8 mouse cellular contexts compared by ENCODE assay signal in genomic region chr5:97111207-97111910, GRCm38 (mm10). TPM values are rescaled to one million over a fixed set of nuclear protein-coding genes. Genes with fewer than 3 reads are reported as not detected.
DNase-seq lines count a peak whose midpoint lies in the region; ATAC-seq lines count a peak whose summit lies in the region.

TSS of gene Paqr3 (minus strand) at chr5:97111596.

- DNase-seq in adrenal gland, adult (ENCODE audit: inconsistent age in 2 of 2, low spot score in 1 of 2) = peak; percentile 98 to 99
- DNase-seq in embryo, embryonic 10.5 days (ENCODE audit: low spot score) = peak; percentile 95
- peak; percentile 96 for DNase-seq in gastrocnemius, postnatal 25 days
- peak; percentile 98 for DNase-seq in intestine, embryonic 14.5 days (ENCODE audit: low spot score)
- peak; percentile 95 to 98 for DNase-seq in left cerebral cortex, postnatal 14 days (ENCODE audit: low spot score in 2 of 2)
- DNase-seq in mesoderm, embryonic 11.5 days (ENCODE audit: low read depth, low spot score) = peak; percentile 94
- peak; percentile 96 for DNase-seq in right cerebral cortex, postnatal 36 days (ENCODE audit: low spot score in 2 of 2)
- peak; percentile 98 for DNase-seq in yolk sac, embryonic 10.5 days (ENCODE audit: low spot score)

- H3K27me3 ChIP-seq in intestine, embryonic 14.5 days (replicated peaks; ENCODE audit: control insufficient read depth, insufficient read depth, low read length) = no peaks in the 10 kb centered on the region

- no peaks in the 10 kb centered on the region for H3K36me3 ChIP-seq in intestine, embryonic 14.5 days (ENCODE audit: control insufficient read depth, insufficient read depth, low read length)

- intact Hi-C loops in left cerebral cortex, postnatal 14 days (cut with DNase I) = no loop called here

- no peaks in the 10 kb centered on the region for H3K9me3 ChIP-seq in intestine, embryonic 14.5 days (ENCODE audit: control insufficient read depth, low read length)

- H3K4me1 ChIP-seq in intestine, embryonic 14.5 days (replicated peaks; ENCODE audit: control insufficient read depth, insufficient read depth, low read length) = peaks cover 9% of the 10 kb centered on the region; the same call in 1 of the 2 replicates

- under 1% methylated on average over 62 of the region's 62 CpGs for WGBS in intestine, embryonic 14.5 days

- peak; percentile 99 for ATAC-seq in intestine, embryonic 14.5 days (replicated peaks; ENCODE audit: low FRiP score, low TSS enrichment, low read depth)

- H3K4me2 ChIP-seq in intestine, embryonic 14.5 days (ENCODE audit: low read length) = peak within 1 kb of the TSS; percentile 68

- H3K9ac ChIP-seq in intestine, embryonic 14.5 days (ENCODE audit: low read length) = peak within 1 kb of the TSS; percentile 48

- peak within 1 kb of the TSS; percentile 59 for H3K4me3 ChIP-seq in intestine, embryonic 14.5 days (ENCODE audit: low read depth, low read length)

- no peak within 1 kb of the TSS for H3K27ac ChIP-seq in intestine, embryonic 14.5 days (ENCODE audit: low read depth)

RNA-seq across cellular contexts. Expression of gene Paqr3, which starts in this region (rescaled TPM):
- 1 to 10 TPM; 1.3 to 2.4 TPM for total RNA-seq in gastrocnemius, postnatal 25 days (2021)
- 3.6 and 4.1 TPM in 2 replicates for polyA plus RNA-seq in intestine, embryonic 14.5 days (2014; fragmentation: Nextera tagmentation; extraction: Ambion mirVana)
- total RNA-seq in left cerebral cortex, postnatal 14 days (2021) = 10 to 100 TPM; 27.2 to 29.3 TPM

Comparison
In these comparisons a context has a peak if more than half of its experiments do, and no peak if none do; other contexts are left out.
1. RNA of gene Paqr3 (total RNA-seq): 27.2 to 29.3 TPM in left cerebral cortex, postnatal 14 days; 1.3 to 2.4 TPM in gastrocnemius, postnatal 25 days; every median in the first group is over 4 times any median in the second.
2. Peak in every context shown above with its lines, with median percentiles within 50 percentile points of each other: DNase-seq.